Mouse (Mus musculus) liver, embryonic 12.5 days (tissue): Measurements from ENCODE around the gene Kank4. TPM values are rescaled to one million over a fixed set of nuclear protein-coding genes. Genes with fewer than 3 reads are reported as not detected.

Source experiments
- ATAC-seq: fragments of 200-750 bp; cut with Nextera tagmentation; 2 replicates; pipeline ENCODE4 v1.8.0; 2017; ENCODE audit warnings: moderate number of reproducible peaks, mild to moderate bottlenecking, moderate library complexity
- H3K27ac ChIP-seq: fragments of 300-500 bp; sonication (generic); 2 replicates; pipeline ENCODE4 v1.5.1; 2016; ENCODE audit warnings: mild to moderate bottlenecking
- H3K27me3 ChIP-seq: fragments of 300-500 bp; sonication (generic); replicated peaks from 2 replicates; pipeline ENCODE4 v1.6.1; 2016; ENCODE audit warnings: mild to moderate bottlenecking, moderate library complexity
- H3K36me3 ChIP-seq: fragments of 300-500 bp; sonication (generic); 2 replicates; pipeline ENCODE4 v1.6.1; 2016; ENCODE audit warnings: mild to moderate bottlenecking, moderate library complexity
- H3K4me1 ChIP-seq: fragments of 300-500 bp; sonication (generic); 2 replicates; pipeline ENCODE4 v1.6.1; 2016
- H3K4me2 ChIP-seq: fragments of 300-500 bp; sonication (generic); 2 replicates; pipeline ENCODE4 v1.6.1; 2016; ENCODE audit warnings: mild to moderate bottlenecking, moderate library complexity
- H3K4me3 ChIP-seq: fragments of 300-500 bp; sonication (generic); 2 replicates; pipeline ENCODE4 v1.5.1; 2016; ENCODE audit warnings: mild to moderate bottlenecking, moderate library complexity
- H3K9ac ChIP-seq: fragments of 300-500 bp; sonication (generic); 2 replicates; pipeline ENCODE4 v1.6.1; 2016; ENCODE audit warnings: mild to moderate bottlenecking, moderate library complexity
- H3K9me3 ChIP-seq: fragments of 300-500 bp; sonication (generic); replicated peaks from 2 replicates; pipeline ENCODE4 v1.6.1; 2016; ENCODE audit warnings: mild to moderate bottlenecking, moderate library complexity
- WGBS: fragments of 180-500 bp; shearing (Covaris S2); methylation state at CpG from one replicate; pipeline ENCODE4 v1.1.7; 2016; ENCODE audit not compliant: insufficient replicate concordance; 5-methylcytosine and 5-hydroxymethylcytosine counted together
- polyA plus RNA-seq: library from polyadenylated mRNA; unstranded; fragments of >200 nt; fragmentation: Nextera tagmentation; extraction: Ambion mirVana; gene quantifications from 2 replicates; pipeline ENCODE4 v1.2.1, GENCODE M21; 2016

Kank4 gene
- polyA plus RNA-seq, 1 experiment from 2014 or later = 0.10 TPM

GRCm38 (mm10) chr4:98758012-98758821, 59.1 kb downstream of the Kank4 start:
- Histone ChIP-seq H3K4me2 (no peak overlapping the region), H3K27ac (no peak overlapping the region), H3K36me3 (no peaks in the 10 kb centered on the region), H3K4me1 (no peaks in the 10 kb centered on the region), H3K9ac (no peak overlapping the region), H3K4me3 (no peak overlapping the region), H3K9me3 (no peaks in the 10 kb centered on the region), H3K27me3 (no peaks in the 10 kb centered on the region)
- WGBS = 55% methylated on average over 4 of the region's 4 CpGs
- no peak for ATAC-seq

- H3K4me2 ChIP-seq = no peak overlapping the region
- ATAC-seq = no peak
Observed at GRCm38 (mm10) chr4:98756141-98756540, 61.2 kb downstream of the Kank4 start.

DNA sequence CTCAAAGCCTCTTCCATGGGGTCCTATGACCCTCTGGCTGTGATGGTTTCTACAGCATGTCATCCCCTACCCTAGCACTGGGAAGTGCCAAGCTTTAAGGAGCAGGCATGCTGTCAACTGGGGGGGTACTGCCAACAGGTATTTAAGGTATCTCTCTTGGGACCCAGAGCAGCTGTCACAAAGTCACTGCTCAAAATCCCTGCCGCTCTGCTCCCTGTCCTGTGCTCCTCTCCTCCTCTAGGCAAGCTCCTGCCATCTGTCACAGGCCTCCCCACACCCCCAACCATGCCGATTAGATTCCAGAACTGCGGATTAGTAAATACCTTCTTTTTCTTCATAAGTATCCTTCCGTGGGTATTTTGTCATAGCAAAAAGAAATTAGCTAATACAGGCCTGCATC, 62.9 kb downstream of the Kank4 start:
- Histone ChIP-seq H3K9me3 (no peaks in the 10 kb centered on the region), H3K36me3 (no peaks in the 10 kb centered on the region), H3K27me3 (no peaks in the 10 kb centered on the region), H3K4me2 (no peak overlapping the region), H3K9ac (no peak overlapping the region), H3K4me1 (no peaks in the 10 kb centered on the region), H3K27ac (no peak overlapping the region), H3K4me3 (no peak overlapping the region)
- no peak for ATAC-seq
- 76% methylated on average over 4 of the region's 4 CpGs for WGBS

More at GRCm38 (mm10) chr4:98756141-98756540, 61.2 kb downstream of the Kank4 start:
- Histone ChIP-seq H3K36me3 (no peaks in the 10 kb centered on the region), H3K4me1 (no peaks in the 10 kb centered on the region), H3K27ac (no peak overlapping the region), H3K9ac (no peak overlapping the region), H3K27me3 (no peaks in the 10 kb centered on the region), H3K4me3 (no peak overlapping the region), H3K9me3 (no peaks in the 10 kb centered on the region)
- 74% methylated on average over 11 of the region's 11 CpGs for WGBS

DNA sequence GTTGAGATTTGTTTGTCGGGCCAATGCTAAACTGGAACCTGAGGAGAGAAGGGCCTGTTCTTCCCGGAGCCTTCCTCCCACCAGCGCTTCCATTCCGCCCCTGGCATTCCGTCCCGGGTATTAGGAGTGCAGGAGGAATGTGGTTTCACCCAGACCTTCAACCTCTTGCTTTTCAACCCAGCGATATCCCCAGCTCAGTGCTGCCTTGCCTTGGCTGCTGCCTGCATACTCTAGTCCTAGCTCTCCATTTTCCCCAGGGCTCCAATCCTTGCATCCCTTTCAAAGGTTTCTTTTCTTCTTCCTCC, 73.5 kb downstream of the Kank4 start:
- H3K4me2 ChIP-seq = no peak overlapping the region
- no peaks in the 10 kb centered on the region for H3K9me3 ChIP-seq
- no peak for ATAC-seq
- WGBS = 36% methylated on average over 7 of the region's 7 CpGs
- no peaks in the 10 kb centered on the region for H3K36me3 ChIP-seq
- no peaks in the 10 kb centered on the region for H3K4me1 ChIP-seq
- H3K9ac ChIP-seq = no peak overlapping the region
- H3K27ac ChIP-seq = no peak overlapping the region
- H3K4me3 ChIP-seq = no peak overlapping the region
- no peaks in the 10 kb centered on the region for H3K27me3 ChIP-seq

GRCm38 (mm10) chr4:98743209-98743905, 74.0 kb downstream of the Kank4 start:
- 64% methylated on average over 3 of the region's 3 CpGs for WGBS

GRCm38 (mm10) chr4:98739753-98740152, 77.6 kb downstream of the Kank4 start:
- no peak for ATAC-seq
- no peak overlapping the region for H3K4me3 ChIP-seq

More at GRCm38 (mm10) chr4:98743209-98743905, 74.0 kb downstream of the Kank4 start:
- H3K9me3 ChIP-seq = no peaks in the 10 kb centered on the region
- H3K9ac ChIP-seq = no peak overlapping the region
- no peaks in the 10 kb centered on the region for H3K36me3 ChIP-seq
- ATAC-seq = no peak
- no peaks in the 10 kb centered on the region for H3K27me3 ChIP-seq
- H3K4me1 ChIP-seq = no peaks in the 10 kb centered on the region
- no peak overlapping the region for H3K4me2 ChIP-seq
- no peak overlapping the region for H3K27ac ChIP-seq
- H3K4me3 ChIP-seq = no peak overlapping the region

DNA sequence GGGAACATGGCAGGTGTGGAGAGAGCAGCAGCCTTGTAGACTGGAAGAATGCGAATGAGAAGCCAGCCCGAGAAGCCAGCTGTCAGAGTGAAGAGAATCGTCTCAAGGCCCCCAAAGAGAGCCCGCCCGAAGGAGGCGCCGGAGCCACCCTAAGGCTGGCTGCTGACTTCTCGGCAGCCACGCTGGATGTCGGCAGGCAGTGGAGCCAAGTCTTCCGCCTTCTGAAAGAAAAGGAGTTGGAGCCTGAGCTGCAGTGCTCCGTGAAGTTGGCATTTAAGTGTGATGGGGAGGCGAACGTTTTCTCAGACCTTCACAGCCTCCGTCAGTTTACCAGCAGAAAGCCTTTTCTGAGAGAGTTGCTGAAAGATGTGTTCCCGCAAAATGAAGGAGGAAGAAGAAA, 83.7 kb downstream of the Kank4 start:
- no peak for ATAC-seq

More at GRCm38 (mm10) chr4:98739753-98740152, 77.6 kb downstream of the Kank4 start:
- Histone ChIP-seq H3K4me2 (no peak overlapping the region), H3K4me1 (no peaks in the 10 kb centered on the region), H3K27me3 (no peaks in the 10 kb centered on the region), H3K9me3 (no peaks in the 10 kb centered on the region), H3K36me3 (no peaks in the 10 kb centered on the region), H3K9ac (no peak overlapping the region), H3K27ac (no peak overlapping the region)
- WGBS = 30% methylated on average over 2 of the region's 2 CpGs

DNA sequence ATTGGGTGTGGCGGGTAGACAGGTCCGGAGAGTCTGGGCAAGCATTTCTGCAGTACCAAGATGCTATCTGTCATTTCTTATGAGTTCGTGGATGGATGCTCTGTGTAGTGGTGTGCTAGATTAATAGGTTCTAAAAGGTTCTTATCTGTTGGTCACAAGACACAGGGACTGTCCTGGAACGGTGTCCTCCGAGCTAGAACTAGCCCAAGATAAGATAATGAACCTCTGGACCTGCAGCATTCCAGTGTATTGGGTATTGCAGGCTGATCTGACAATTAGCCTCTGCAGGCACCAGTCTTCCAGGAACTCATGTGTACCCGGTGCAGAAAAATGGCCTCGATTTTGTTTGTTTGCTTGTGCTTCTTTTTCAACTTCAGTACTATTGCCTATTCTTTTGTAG, 88.6 kb downstream of the Kank4 start:
- no peak for ATAC-seq
- no peak overlapping the region for H3K27ac ChIP-seq
- H3K27me3 ChIP-seq = peaks cover 39% of the 10 kb centered on the region
- H3K9ac ChIP-seq = no peak overlapping the region
- H3K4me2 ChIP-seq = no peak overlapping the region
- WGBS = 30% methylated on average over 7 of the region's 7 CpGs
- H3K9me3 ChIP-seq = no peaks in the 10 kb centered on the region
- H3K4me3 ChIP-seq = no peak overlapping the region
- peaks cover 8% of the 10 kb centered on the region; the same call in 1 of the 2 replicates for H3K4me1 ChIP-seq
- no peaks in the 10 kb centered on the region for H3K36me3 ChIP-seq

More for the DNA sequence above, 83.7 kb downstream of the Kank4 start:
- Histone ChIP-seq H3K9me3 (no peaks in the 10 kb centered on the region), H3K4me2 (no peak overlapping the region), H3K4me3 (no peak overlapping the region), H3K9ac (no peak overlapping the region), H3K36me3 (no peaks in the 10 kb centered on the region), H3K27me3 (peaks cover 6% of the 10 kb centered on the region), H3K27ac (no peak overlapping the region), H3K4me1 (no peaks in the 10 kb centered on the region)
- WGBS = 83% methylated on average over 16 of the region's 16 CpGs

DNA sequence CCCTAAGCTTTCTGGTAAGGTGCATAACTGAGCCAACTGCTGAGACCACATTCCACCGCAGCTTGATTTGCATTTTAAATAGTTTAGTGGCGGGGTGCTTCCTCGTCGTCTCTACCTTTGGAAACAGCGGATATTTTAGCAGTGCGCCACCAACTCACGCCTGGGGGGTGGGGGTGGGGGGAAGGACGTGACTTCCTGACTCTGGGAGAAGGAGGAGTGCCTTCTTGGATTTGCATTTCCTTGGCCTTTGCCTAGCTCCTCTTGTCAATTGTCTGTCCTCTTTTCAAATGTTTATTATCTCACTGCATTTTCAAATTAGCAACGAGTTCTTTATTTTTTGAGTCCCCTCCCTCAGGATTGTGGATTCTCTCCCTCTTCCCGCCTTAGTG, 89.4 kb downstream of the Kank4 start:
- ATAC-seq = no peak
- H3K9ac ChIP-seq = no peak overlapping the region
- H3K36me3 ChIP-seq = no peaks in the 10 kb centered on the region
- H3K4me3 ChIP-seq = no peak overlapping the region; the same call in 1 of the 2 replicates
- no peak overlapping the region for H3K27ac ChIP-seq
- H3K27me3 ChIP-seq = peaks cover 39% of the 10 kb centered on the region
- peak overlapping the region; percentile 25 for H3K4me2 ChIP-seq
- 3% methylated on average over 10 of the region's 10 CpGs for WGBS
- no peaks in the 10 kb centered on the region for H3K9me3 ChIP-seq
- H3K4me1 ChIP-seq = peaks cover 8% of the 10 kb centered on the region; the same call in 1 of the 2 replicates

GRCm38 (mm10) chr4:98727295-98727958, 89.9 kb downstream of the Kank4 start:
- H3K36me3 ChIP-seq = no peaks in the 10 kb centered on the region
- ATAC-seq = no peak
- peaks cover 8% of the 10 kb centered on the region; the same call in 1 of the 2 replicates for H3K4me1 ChIP-seq
- H3K4me2 ChIP-seq = peak overlapping the region; percentile 53
- H3K27ac ChIP-seq = no peak overlapping the region
- peak overlapping the region; percentile 25 for H3K4me3 ChIP-seq
- H3K9me3 ChIP-seq = no peaks in the 10 kb centered on the region
- H3K9ac ChIP-seq = no peak overlapping the region
- H3K27me3 ChIP-seq = peaks cover 39% of the 10 kb centered on the region
- 4% methylated on average over 21 of the region's 21 CpGs for whole genome bisulfite sequencing

GRCm38 (mm10) chr4:98726590-98727237, 90.6 kb downstream of the Kank4 start, which contains the start of gene L1td1:
TSS of gene L1td1 (plus strand) at chr4:98726734.
- H3K27ac ChIP-seq = no peak within 1 kb of the TSS

More at GRCm38 (mm10) chr4:98726590-98727237, 90.6 kb downstream of the Kank4 start, which contains the start of gene L1td1:
- 3% methylated on average over 29 of the region's 29 CpGs for WGBS
- Histone ChIP-seq H3K4me3 (peak within 1 kb of the TSS; percentile 25), H3K4me2 (peak within 1 kb of the TSS; percentile 53), H3K9ac (no peak within 1 kb of the TSS), H3K9me3 (no peaks in the 10 kb centered on the region), H3K36me3 (no peaks in the 10 kb centered on the region), H3K27me3 (peaks cover 39% of the 10 kb centered on the region), H3K4me1 (peaks cover 8% of the 10 kb centered on the region; the same call in 1 of the 2 replicates)
- ATAC-seq = no peak
